Mouse (Mus musculus) G1E (cell line): ENCODE results near the gene Ccdc182.

Experiments
- CTCF ChIP-seq: IDR thresholded peaks from 2 replicates; pipeline ENCODE4 v1.5.1; 2012; ENCODE audit warnings: low read depth, low read length, inconsistent platforms, mixed read lengths
- GATA1 ChIP-seq: IDR thresholded peaks from 2 replicates; pipeline ENCODE4 v1.6.1; 2012; ENCODE audit warnings: borderline replicate concordance, low read length, inconsistent platforms, mixed read lengths
- GATA2 ChIP-seq: IDR thresholded peaks from 2 replicates; pipeline ENCODE4 v1.6.1; 2012; ENCODE audit warnings: low read depth, low read length, inconsistent platforms, borderline replicate concordance
- TAL1 ChIP-seq: conservative IDR thresholded peaks from 2 replicates; pipeline ENCODE4 v1.6.1; 2012; ENCODE audit warnings: low read depth, low read length, inconsistent platforms, mixed read lengths

GRCm38 (mm10) chr11:88330799-88331198, 36.9 kb downstream of the Ccdc182 start:
- TF ChIP-seq TAL1 (no peak), CTCF (no peak), GATA2 (no peak), GATA1 (no peak)
